Mouse (Mus musculus) embryo, embryonic 10 days (tissue): ENCODE data around the gene Timp3.
A peak's percentile ranks its signal among the peaks of the same experiment; 100 is the strongest.

Experiments
- DNase-seq: peaks from one replicate; pipeline ENCODE4 v3.0.0-alpha.2; 2015; ENCODE audit warnings: low spot score

Gene Timp3

DNA sequence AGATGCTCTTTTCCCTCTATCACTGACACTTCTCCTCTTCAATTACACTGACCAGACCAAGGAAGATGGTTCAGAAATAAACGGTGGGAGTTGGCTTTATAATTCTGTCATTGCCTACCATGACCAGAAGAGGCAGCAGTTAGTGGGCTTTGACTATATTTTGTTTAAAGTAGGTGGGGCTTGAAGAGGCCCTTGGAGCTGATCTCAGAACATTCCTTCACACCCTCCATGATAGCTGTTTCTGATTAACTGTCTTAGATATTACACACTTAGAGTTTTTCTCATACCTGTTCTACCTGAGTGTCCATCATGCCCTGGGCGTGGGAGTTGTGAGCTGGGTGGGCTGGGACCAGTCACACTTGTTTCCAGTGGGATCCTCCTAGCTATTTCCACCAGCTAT lies 28.5 kb downstream of the Timp3 start:
- no peak for DNase-seq

DNA sequence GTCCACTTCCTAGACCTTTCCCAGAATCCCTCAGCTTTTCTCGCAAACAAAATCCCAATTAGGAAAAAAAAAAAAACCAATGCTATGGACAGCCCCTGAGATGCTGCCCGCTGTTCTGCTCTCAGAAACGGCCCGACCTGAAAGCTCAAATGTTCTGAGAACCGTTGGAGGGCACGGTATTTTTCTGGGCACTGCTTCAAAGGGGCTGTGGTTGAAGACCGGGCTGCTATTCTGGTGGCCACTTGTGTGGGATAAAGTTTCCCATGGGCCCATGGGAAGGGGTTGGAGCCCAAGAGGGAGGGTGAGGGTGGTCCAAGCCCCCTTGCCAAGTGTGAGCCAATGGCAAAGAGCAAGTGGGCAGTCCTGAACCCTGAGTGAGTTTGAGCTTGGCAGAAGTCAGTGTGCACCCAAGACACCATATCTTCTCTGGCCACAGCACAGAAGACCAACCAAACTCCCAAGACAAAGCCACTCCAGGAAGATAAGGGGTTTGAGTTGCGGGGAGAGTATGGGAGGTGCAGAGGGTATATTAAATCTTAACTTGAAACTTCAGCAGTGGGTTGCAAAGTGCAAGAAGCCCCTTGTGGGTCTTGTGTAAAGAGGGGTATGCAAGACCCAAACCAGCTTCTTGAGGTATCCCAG lies 29.2 kb downstream of the Timp3 start:
- no peak for DNase-seq

DNA sequence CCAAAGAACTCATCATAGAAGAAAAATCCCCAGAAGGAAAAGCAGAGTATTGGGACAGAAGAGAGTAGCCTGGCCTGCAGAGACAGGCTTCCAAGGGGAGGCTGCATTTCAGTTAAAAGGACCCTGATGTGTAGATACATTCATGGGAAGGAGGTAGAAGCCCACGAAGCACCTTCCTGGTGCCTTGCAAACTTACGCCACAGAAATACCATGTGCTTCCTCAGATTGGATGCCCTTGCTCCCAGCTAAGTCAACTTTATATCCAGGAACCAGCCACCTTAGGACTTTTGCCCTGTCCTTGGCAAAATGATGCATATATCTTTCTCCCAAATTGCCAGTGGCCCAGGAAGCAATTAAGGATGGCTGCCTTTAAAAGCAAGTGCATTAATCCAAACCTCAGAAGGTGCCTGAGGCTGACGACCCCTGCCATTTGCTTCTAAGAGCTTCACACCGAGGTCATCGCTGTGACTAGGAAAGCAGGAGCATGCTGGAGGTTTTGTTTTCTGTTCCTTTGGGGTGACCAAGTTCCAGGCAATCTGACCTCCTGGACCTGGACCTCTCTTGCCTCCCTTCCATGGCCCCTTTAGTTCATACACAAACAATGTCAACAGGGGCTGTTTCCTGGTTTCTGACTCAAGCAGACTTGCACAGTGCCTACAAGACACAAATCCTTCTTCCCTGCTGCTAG lies 31.0 kb downstream of the Timp3 start:
- DNase-seq = no peak

- no peak for DNase-seq
Measured at GRCm38 (mm10) chr10:86331681-86332281, 31.6 kb downstream of the Timp3 start.

DNA sequence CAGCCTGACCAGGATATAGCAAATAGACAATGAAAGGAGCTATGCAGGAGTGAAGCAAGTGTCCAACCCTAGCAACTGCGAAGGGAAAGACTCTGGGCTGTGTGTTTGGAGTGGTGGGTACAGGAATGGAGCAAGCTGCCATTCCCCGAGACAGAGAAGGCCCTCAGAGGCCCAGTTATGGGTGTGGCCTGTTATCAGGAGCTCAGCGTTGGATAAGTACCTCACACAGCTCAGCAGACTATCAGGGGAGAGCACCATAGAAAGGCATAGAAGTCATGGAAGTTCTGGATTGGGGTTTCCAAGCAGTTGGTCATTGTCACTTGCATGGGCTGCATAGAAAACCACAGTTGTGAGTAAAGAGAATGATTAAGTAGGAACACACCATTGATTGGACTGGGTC lies 32.8 kb downstream of the Timp3 start:
- DNase-seq = no peak

GRCm38 (mm10) chr10:86334581-86334980 lies 34.4 kb downstream of the Timp3 start:
- peak; percentile 75 for DNase-seq

- DNase-seq = no peak
Measured at GRCm38 (mm10) chr10:86336506-86336905, 36.3 kb downstream of the Timp3 start.

DNA sequence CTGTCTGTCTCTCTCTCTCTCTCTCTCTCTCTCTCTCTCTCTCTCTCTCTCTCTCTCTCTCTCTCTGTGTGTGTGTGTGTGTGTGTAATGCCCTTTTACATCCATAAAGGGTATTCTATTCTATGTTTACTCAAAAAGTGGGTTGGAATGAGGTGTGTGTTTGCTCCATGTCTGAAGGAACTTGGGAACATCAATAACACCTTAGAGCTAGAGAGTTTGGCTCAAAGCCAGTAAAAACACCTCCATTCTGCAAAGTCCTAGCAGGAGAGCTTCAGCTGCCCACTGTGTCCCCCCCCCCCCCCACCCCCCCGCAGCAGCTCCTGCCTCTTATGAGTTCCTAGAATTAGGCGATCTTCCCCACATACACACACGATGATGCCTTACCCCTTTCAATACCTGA lies 37.1 kb downstream of the Timp3 start:
- no peak for DNase-seq

DNA sequence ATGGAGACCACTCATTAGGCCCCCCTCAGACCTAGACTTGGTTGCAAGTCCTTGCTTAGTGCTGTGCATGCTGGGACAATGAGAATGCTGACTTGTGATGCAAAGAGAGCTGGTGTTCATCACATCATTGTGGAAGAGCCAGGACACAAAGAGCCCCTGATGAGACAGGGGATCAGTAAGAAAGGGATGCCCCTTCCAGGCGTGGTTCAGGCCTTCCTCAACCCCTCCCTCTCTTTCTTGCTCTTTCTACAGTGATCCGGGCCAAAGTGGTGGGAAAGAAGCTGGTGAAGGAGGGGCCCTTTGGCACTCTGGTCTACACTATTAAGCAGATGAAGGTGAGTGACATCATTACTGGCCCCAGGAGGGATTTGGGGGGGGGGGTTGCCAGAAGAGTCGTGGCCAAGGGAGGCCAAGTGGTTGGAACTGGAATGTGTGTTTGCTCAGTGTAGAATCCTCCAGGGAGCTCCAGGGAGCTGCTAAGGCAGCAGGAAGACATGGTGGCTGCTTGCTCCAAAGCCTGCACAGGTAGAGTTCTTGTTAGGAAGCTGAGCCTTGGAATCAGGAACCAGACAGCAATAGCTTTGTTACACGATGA lies 38.0 kb downstream of the Timp3 start:
- no peak for DNase-seq

DNA sequence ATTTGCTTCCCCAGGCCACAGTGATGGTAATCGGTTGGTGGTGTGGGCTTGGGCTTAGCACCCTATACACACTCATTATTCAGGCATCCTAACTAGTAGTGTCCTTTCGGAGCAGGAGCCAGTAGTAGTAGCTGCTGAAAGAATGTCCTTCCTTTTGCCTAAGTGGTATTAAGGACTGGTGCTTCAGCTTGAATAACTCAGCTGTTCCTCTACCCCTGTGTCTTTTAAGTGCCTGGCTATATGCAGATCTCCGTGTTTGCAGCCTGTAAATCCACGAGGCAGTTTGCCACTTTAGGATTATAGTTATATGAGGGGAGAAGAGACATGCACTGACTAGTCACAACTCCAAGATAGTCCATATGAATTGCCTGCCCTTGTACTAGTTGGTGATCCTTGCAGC lies 38.9 kb downstream of the Timp3 start:
- DNase-seq = no peak

DNA sequence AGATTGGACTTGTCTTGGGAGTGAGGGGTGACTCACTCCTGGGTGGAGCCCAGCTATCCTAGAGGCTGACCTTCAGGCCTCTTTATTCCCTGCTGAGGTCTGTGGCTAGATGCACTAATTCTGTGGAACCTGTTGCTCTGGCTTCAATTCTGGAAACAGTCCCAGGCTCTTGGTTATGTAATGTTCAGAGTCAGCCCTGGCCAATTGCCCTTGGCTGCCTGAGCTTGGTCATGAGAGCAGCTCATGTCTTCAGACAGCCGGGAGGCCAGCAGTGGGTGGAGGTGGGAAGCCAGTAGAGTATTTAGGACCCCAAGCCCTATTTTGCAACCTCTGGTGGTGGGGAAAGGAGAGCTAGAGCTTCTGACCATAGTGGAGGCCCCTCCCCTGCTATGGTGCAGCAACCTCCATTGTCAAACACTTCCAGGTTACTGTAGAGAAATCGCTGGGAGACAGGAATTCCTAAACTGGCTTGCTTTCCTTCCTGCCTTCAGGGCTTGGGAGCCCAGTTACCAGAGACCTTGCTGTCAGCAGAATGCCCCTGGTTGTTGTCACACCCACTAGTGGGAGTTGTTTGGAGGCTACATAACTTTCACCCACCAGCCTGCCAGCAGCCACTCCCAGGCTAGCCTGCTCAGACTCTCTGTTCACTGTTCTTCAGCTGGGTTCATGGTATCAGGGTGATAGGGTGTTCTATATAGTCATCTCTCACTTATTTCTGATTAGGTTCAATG lies 39.6 kb downstream of the Timp3 start:
- DNase-seq = no peak

DNA sequence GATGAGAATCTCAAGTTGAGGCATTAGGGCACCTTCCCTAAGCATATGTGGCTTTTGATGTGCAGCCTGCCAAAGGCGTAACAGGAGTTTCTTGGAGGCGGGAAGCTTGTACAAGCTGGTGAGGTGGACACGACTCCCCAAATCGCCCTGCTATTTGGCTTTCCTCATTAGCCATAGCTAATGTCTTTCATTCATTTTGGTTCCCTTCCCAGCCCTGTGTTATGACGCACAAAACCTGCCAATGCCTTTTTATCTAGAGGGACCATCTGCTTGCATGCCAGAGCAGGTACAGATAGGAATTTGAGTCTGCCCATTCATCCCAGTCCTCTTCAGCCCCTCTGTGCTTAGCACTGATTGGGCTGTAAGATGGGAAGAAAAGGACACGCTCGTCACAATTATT lies 40.2 kb downstream of the Timp3 start:
- DNase-seq = no peak

DNA sequence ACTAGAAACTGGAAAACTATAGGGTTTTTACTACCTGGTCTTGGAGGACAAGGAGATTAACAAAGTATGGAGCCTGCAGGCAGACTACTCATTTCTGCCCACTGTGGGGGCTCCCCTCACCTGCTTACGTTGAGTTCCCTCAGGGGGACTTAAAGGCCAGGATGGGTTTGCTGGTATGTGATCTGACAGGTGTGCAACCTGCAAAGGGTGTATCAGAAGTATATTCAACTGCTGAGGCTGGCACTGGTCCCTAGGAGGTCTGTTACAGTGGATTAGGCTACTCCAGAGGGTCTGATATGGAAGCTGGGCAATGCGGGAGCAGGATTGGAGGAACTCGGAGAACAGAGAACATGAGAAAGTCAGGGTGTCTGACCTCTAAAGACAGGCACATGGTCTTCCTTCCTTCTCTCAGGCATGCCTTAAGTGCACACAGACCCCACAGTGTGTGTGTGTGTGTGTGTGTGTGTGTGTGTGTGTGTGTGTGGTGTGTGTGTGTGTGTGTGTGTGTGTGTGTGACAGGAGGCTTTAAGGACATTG lies 40.9 kb downstream of the Timp3 start:
- DNase-seq = no peak

DNA sequence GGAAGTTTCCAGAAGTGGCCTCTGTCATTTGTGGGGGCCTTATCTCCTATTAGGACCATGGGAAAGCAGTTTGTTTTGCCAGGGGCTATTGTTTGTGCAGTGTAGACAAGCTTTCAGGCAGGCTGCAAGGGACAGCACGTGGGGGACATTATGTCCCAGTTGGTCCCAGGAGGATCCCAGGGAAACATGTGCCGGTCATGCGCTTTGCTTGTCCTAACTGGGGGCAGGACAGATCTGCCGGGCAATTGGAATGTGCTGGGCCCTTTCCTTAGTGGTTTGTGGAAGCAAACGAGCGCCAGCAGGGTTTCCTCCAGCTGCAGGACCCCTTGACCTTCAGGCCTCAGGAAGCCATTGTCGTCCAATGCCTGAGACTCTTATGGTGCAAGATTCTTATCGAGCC lies 41.4 kb downstream of the Timp3 start:
- peak; percentile 67 for DNase-seq

DNA sequence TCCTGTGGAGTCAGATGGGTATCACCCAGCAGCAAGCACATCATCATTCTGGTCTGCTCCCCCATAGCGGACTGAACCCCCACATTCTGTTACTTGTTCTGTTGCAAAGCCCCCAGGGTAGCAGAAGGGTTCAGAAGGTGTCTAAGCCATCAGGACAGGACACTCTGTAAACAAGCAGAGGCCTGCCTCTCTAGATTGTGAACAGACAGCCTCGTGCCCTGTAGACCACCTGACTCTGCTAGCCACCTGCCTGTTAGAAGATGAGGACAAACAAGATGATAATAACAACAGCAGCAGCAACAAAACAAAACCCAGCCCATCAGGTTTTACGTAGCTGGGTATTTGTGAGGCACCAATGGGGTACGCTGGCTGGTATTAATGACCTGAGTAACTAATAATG lies 42.0 kb downstream of the Timp3 start:
- DNase-seq = no peak

GRCm38 (mm10) chr10:86342713-86343112 lies 42.5 kb downstream of the Timp3 start:
- DNase-seq = no peak

GRCm38 (mm10) chr10:86343362-86343761 lies 43.2 kb downstream of the Timp3 start:
- no peak for DNase-seq

- no peak for DNase-seq
Measured at GRCm38 (mm10) chr10:86343931-86344330, 43.8 kb downstream of the Timp3 start.

DNA sequence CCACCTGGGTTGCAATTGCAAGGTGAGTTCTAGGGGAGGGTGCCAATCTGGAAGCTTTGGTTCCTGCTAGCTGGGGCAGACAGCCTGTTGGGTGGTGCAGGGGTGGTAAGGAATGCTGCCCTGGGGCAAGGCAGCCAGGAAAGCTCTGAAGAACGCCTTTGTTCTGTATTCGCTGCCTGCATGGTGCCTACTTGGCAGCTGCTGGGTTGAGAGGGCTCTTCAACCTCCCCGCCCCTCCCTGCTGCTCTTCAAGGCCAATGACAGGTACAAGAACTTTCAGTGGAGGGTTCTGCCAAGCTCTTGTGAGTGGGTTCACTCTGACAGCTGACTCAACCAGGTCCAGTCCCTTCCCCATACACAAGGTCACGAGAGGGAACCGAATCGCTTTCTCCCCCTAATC lies 44.5 kb downstream of the Timp3 start:
- DNase-seq = no peak

- DNase-seq = no peak
Measured at GRCm38 (mm10) chr10:86345645-86346044, 45.5 kb downstream of the Timp3 start.

- no peak for DNase-seq
Measured at GRCm38 (mm10) chr10:86346235-86346840, 46.2 kb downstream of the Timp3 start.

DNA sequence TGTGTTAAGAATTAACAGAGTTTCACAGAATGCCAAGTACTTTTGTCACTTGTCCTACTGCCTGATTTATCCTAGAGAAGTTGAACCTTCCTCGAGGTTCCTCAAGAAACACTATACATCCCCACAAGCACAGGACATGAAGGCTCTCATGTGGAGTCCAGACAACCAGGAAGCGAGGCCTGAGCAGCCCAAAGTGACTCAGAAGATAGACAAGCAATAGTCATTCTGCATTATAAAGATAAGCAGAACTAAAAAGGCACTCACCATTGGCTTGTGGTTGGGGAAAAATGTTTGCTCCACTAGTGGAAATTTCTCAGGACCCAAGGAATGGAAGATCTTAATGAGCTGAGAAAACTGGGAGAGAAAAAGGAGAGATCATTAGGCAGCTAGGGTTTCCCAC lies 51.1 kb downstream of the Timp3 start:
- no peak for DNase-seq
